Mouse (Mus musculus) limb, embryonic 11.5 days (tissue): ENCODE measurements around the gene Abcg3. TPM values are rescaled to one million over a fixed set of nuclear protein-coding genes. Genes with fewer than 3 reads are reported as not detected.

Experiments used
- ATAC-seq: fragments of 200-750 bp; cut with Nextera tagmentation; 2 replicates; pipeline ENCODE4 v1.8.0; 2017; ENCODE audit warnings: low read depth; ENCODE audit not compliant: insufficient number of reproducible peaks, low FRiP score, low TSS enrichment
- DNase-seq: peaks from one replicate; pipeline ENCODE4 v3.0.0-alpha.2; 2015; ENCODE audit warnings: low spot score
- H3K27ac ChIP-seq: fragments of 300-500 bp; sonication (generic); replicated peaks from 2 replicates; pipeline ENCODE4 v1.5.1; 2014; ENCODE audit warnings: low read depth, mild to moderate bottlenecking, low read length
- H3K27me3 ChIP-seq: fragments of 300-500 bp; sonication (generic); 2 replicates; pipeline ENCODE4 v1.6.1; 2014; ENCODE audit warnings: mild to moderate bottlenecking, low read length, mixed read lengths; ENCODE audit not compliant: control insufficient read depth, insufficient read depth
- H3K36me3 ChIP-seq: fragments of 300-500 bp; sonication (generic); 2 replicates; pipeline ENCODE4 v1.6.1; 2014; ENCODE audit warnings: mild to moderate bottlenecking, low read length, moderate library complexity, mixed read lengths; ENCODE audit not compliant: control insufficient read depth, insufficient read depth
- H3K4me1 ChIP-seq: fragments of 300-500 bp; sonication (generic); 2 replicates; pipeline ENCODE4 v1.6.1; 2014; ENCODE audit warnings: low read length, mixed read lengths; ENCODE audit not compliant: control insufficient read depth, insufficient read depth
- H3K4me2 ChIP-seq: fragments of 300-500 bp; sonication (generic); 2 replicates; pipeline ENCODE4 v1.6.1; 2014; ENCODE audit warnings: low read depth, mild to moderate bottlenecking, moderate library complexity; ENCODE audit not compliant: severe bottlenecking
- H3K4me3 ChIP-seq: fragments of 300-500 bp; sonication (generic); 2 replicates; pipeline ENCODE4 v1.5.1; 2014; ENCODE audit warnings: low read depth, low read length
- H3K9ac ChIP-seq: fragments of 300-500 bp; sonication (generic); 2 replicates; pipeline ENCODE4 v1.6.1; 2014; ENCODE audit warnings: mild to moderate bottlenecking, low read length
- H3K9me3 ChIP-seq: fragments of 300-500 bp; sonication (generic); 2 replicates; pipeline ENCODE4 v1.6.1; 2016; ENCODE audit warnings: low read length; ENCODE audit not compliant: control insufficient read depth
- WGBS: fragments of 180-500 bp; shearing (Covaris S2); extraction: QIAGEN DNeasy Blood & Tissue Kit; methylation state at CpG from one replicate; pipeline ENCODE4 v1.1.7; 2014; 5-methylcytosine and 5-hydroxymethylcytosine counted together
- polyA plus RNA-seq: library from polyadenylated mRNA; unstranded; fragments of >200 nt; fragmentation: Nextera tagmentation; extraction: Ambion mirVana; gene quantifications from 2 replicates; pipeline ENCODE4 v1.2.1, GENCODE M21; 2014

Gene Abcg3
- 0.12 and 0.40 TPM in 2 replicates for polyA plus RNA-seq

DNA sequence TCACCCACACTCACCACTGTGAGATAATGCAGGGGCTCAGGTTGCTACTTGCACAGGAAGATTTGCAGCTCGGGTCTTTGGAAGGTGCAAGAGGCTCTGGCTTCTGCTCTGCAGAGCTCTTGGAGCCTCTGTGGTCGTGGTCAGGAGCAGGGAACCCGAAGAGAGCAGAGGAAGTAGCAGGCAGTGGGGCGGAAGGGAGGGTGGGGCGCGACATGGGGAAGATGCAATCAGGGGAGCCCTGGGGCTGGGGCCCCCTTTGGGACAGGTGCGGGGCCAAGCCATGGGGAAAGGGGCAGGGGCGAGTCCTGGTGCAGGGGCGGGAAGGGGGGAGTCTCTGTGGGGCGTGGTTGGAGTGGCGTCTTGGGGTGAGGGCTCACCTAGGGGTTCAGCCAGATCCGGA, at the start of gene Abcg3:
Abcg3 (minus strand) TSS at position 184 of the 400 bp plus-strand sequence.
- no peaks in the 10 kb centered on the region for H3K4me1 ChIP-seq
- H3K4me2 ChIP-seq, result peak within 1 kb of the TSS; percentile 5; the same call in 1 of the 2 replicates
- no peaks in the 10 kb centered on the region for H3K36me3 ChIP-seq
- no peaks in the 10 kb centered on the region for H3K27me3 ChIP-seq
- no peaks in the 10 kb centered on the region for H3K9me3 ChIP-seq
- DNase-seq (no peak), ATAC-seq (no peak)
- no peak within 1 kb of the TSS for H3K9ac ChIP-seq
- no peak within 1 kb of the TSS for H3K27ac ChIP-seq
- 23% methylated on average over 12 of the region's 12 CpGs for WGBS
- no peak within 1 kb of the TSS for H3K4me3 ChIP-seq

DNA sequence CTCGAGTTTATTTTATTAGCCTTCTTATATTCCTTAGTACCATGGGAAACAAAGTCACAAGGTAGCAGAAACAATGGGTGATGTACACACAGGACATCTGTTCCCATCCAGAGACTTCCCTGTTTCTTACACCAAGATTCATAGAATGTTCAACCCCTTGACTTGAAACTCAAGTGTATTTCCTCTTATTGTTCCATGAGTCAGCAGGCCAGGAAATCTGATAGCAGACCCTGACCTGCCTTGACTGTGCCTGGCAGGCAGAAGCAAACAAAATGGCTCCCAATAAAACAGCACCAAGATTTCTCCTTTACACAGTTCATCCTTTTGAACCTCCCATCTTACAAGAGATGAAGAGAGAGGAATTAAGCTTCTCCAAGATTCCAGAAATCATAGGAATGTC, 30.0 kb upstream of the Abcg3 start:
- Histone ChIP-seq H3K27ac (no peak overlapping the region), H3K4me1 (no peaks in the 10 kb centered on the region), H3K9ac (no peak overlapping the region), H3K4me3 (no peak overlapping the region), H3K4me2 (no peak overlapping the region), H3K9me3 (no peaks in the 10 kb centered on the region; the same call in 1 of the 2 replicates), H3K36me3 (no peaks in the 10 kb centered on the region), H3K27me3 (no peaks in the 10 kb centered on the region)
- WGBS, result 88% methylated on average over 1 of the region's 1 CpGs
- DNase-seq (no peak), ATAC-seq (no peak)

DNA sequence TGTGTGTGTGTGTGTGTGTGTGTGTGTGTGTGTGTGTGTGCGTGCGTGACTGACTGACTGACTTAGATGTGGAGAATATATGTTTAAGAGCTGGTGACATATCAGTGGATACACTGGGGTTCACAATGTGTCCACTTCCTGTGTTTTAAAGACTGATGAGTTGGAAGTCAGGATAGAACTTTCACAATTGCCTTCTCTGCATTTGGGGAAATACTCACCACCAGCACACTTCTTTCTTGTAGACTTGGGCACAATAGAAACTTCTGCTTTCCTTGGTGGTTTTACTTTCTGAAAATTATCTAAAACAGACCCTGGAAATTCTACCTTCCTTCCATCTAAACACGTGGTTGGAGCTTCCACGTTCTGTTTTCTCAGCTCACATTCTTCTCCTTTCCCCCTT, 29.1 kb upstream of the Abcg3 start:
- ATAC-seq (no peak), DNase-seq (no peak)
- no peak overlapping the region for H3K4me2 ChIP-seq

DNA sequence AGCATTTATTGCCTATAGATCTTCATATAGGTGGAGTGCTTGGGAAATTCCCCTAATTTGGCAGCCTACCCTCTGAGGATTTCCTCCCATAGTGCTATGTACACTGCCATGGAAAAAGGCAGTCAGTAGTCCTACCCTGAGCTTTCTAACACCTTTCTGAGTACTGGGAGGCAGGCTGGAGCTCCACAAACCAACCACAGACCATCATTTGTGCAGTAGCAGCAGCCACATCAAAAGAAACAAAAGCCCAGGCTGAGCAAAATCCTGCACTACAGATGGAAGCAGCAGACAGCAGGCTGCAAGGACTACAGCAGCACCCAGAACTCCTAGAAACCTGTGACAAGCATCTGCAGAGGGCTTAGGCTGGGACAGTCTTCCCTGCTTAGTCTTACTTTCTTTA, 27.9 kb upstream of the Abcg3 start:
- H3K9ac ChIP-seq, result no peak overlapping the region
- DNase-seq (no peak), ATAC-seq (no peak)
- no peaks in the 10 kb centered on the region for H3K36me3 ChIP-seq
- H3K27me3 ChIP-seq, result no peaks in the 10 kb centered on the region
- H3K27ac ChIP-seq, result no peak overlapping the region
- H3K4me2 ChIP-seq, result no peak overlapping the region
- H3K9me3 ChIP-seq, result no peaks in the 10 kb centered on the region
- no peaks in the 10 kb centered on the region for H3K4me1 ChIP-seq
- H3K4me3 ChIP-seq, result no peak overlapping the region

More for the DNA sequence above, 29.1 kb upstream of the Abcg3 start:
- 86% methylated on average over 4 of the region's 4 CpGs for WGBS
- Histone ChIP-seq H3K4me3 (no peak overlapping the region), H3K27me3 (no peaks in the 10 kb centered on the region), H3K9ac (no peak overlapping the region), H3K4me1 (no peaks in the 10 kb centered on the region), H3K36me3 (no peaks in the 10 kb centered on the region), H3K27ac (no peak overlapping the region), H3K9me3 (no peaks in the 10 kb centered on the region; the same call in 1 of the 2 replicates)

DNA sequence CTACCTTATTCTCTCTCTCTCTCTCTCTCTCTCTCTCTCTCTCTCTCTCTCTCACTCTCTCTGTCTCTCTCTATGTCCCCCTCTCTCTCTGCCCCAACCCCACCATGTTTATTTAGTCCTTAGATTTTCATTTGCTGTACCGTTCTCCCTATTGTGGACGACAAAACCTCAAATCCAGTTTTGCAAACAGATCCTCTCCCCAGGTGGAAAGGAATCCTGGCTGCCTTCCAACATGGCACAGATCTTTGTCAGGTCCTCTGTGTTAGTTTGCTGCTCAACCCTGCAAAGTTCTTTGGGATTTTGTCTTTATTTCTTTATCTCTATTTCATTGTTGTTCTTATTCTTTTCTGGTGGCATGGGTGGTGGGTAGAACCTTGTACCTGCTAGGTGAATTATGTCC, 6.9 kb upstream of the Abcg3 start:
- no peaks in the 10 kb centered on the region for H3K27me3 ChIP-seq
- no peaks in the 10 kb centered on the region for H3K9me3 ChIP-seq
- WGBS, result 94% methylated on average over 2 of the region's 2 CpGs
- no peak for ATAC-seq
- DNase-seq, result no peak
- no peak overlapping the region for H3K4me2 ChIP-seq
- no peak overlapping the region for H3K9ac ChIP-seq
- H3K4me3 ChIP-seq, result no peak overlapping the region
- no peaks in the 10 kb centered on the region for H3K4me1 ChIP-seq
- no peaks in the 10 kb centered on the region for H3K36me3 ChIP-seq
- no peak overlapping the region for H3K27ac ChIP-seq

DNA sequence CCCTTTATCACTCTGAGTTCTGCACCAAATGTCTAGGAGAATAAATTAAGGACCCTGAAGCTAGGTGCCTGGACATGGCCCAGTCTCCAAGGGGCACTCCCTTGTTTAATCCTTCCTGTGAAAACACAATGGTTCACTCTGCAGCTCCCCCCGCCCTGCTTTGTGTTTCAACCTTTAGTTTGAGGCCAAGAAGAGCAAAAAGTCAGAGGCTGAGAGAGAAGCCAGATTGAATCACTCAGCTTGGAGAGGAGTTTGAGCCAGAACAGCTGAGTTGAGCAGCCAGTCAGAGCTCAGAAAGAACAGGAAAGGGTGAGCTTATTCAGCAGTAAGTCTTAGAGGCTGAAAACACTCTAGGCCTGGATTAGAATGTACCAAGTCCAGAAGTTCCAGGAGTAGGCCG, 5.5 kb upstream of the Abcg3 start:
- H3K9ac ChIP-seq, result no peak overlapping the region
- no peak for DNase-seq
- no peak overlapping the region for H3K4me2 ChIP-seq
- H3K27ac ChIP-seq, result no peak overlapping the region
- H3K4me1 ChIP-seq, result no peaks in the 10 kb centered on the region
- H3K27me3 ChIP-seq, result no peaks in the 10 kb centered on the region
- ATAC-seq, result no peak
- H3K4me3 ChIP-seq, result no peak overlapping the region
- H3K9me3 ChIP-seq, result no peaks in the 10 kb centered on the region
- WGBS, result 81% methylated on average over 2 of the region's 2 CpGs
- H3K36me3 ChIP-seq, result no peaks in the 10 kb centered on the region

DNA sequence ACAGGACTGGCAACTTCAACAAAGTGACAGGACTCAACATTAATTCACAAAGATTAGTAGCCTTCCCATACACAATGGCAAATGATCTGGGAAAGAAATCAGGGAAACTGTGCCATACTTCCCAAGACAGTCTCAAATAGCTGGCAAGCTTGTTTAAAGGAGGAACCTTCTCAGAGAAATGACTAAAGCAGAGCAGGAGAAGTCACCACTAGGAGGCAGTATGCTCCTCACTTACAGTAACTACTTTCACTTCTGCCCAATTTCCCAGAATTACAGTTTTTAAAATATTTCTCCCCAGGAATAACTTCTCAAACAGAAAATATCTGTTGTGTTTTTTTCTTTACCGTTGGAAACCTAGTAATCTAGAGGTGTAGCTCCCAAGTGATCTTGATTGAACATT, 4.2 kb upstream of the Abcg3 start:
- DNase-seq, result no peak
- 56% methylated on average over 1 of the region's 1 CpGs for WGBS

DNA sequence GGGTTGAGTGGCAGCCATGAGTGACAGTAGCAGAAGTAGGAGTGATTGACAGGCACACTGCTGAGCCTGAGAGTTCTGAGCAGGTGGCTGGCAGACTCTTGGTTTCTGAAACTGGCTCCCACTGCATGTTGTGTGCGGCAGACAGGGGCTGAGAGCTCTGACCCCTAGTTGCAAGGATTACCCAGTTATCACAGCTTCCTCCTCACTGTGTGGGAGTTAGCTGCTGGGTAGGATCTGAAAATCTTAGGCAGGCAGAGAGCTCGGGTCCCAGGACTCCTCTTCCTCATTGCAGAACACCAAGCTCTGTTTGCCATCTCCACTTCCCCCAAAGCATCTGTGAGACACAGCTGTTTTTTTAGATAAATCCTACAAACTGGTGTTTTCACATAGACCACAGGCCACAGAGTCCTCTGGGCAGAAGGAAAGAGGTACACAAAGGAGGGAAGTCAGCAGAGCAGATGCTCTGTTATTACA, 3.4 kb downstream of the Abcg3 start:
- no peaks in the 10 kb centered on the region for H3K27me3 ChIP-seq
- no peak overlapping the region for H3K4me2 ChIP-seq
- DNase-seq (no peak), ATAC-seq (no peak)
- H3K36me3 ChIP-seq, result no peaks in the 10 kb centered on the region
- H3K4me3 ChIP-seq, result no peak overlapping the region
- H3K27ac ChIP-seq, result no peak overlapping the region
- no peaks in the 10 kb centered on the region for H3K4me1 ChIP-seq
- 72% methylated on average over 2 of the region's 2 CpGs for WGBS
- H3K9ac ChIP-seq, result no peak overlapping the region
- no peaks in the 10 kb centered on the region for H3K9me3 ChIP-seq

More for the DNA sequence above, 4.2 kb upstream of the Abcg3 start:
- Histone ChIP-seq H3K9ac (no peak overlapping the region), H3K4me1 (no peaks in the 10 kb centered on the region), H3K27ac (no peak overlapping the region), H3K4me3 (no peak overlapping the region), H3K4me2 (no peak overlapping the region), H3K27me3 (no peaks in the 10 kb centered on the region), H3K9me3 (no peaks in the 10 kb centered on the region), H3K36me3 (no peaks in the 10 kb centered on the region)
- ATAC-seq, result no peak

DNA sequence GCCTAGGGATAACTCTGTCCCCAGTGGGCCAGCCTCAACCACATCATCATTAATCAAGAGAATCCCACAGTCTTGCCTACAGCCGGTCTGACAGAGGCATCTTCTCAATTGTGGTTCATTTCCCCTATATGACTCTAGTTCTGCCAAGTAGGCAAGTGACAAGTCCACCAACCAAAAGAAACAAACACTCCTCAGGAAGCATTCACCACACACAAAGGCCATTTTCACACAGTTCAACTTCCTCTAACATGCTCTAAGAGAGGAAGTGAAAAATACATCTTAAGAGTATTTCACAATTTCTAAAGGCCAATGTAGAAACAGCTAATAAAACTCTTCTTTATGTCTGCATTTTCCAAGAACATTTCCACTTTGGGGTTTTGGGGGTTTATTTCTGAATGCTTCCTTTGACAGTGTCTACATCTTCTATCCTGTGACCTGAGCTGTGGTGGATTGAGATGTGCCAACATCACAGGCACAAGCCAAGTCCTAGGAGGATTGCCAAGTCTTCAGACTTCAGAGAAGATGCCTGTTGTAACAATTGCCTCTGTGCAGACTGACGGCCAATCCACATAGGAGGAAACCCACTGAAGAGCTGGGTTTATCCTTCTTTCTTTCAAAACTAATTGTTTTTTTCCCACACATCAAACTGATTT, 24.3 kb downstream of the Abcg3 start:
- 78% methylated on average over 2 of the region's 2 CpGs for WGBS
- no peak overlapping the region for H3K9ac ChIP-seq
- no peak overlapping the region for H3K27ac ChIP-seq
- H3K4me1 ChIP-seq, result no peaks in the 10 kb centered on the region
- H3K27me3 ChIP-seq, result no peaks in the 10 kb centered on the region
- H3K4me3 ChIP-seq, result no peak overlapping the region
- H3K9me3 ChIP-seq, result no peaks in the 10 kb centered on the region
- ATAC-seq, result no peak
- H3K4me2 ChIP-seq, result no peak overlapping the region
- DNase-seq, result no peak
- no peaks in the 10 kb centered on the region for H3K36me3 ChIP-seq
